Mouse (Mus musculus): ENCODE measurements at regions not wholly inside any gene's neighbourhood (a gene's known extent, or its start where the extent isn't known, plus 50 kb on each side); places are given as distances from the start of the nearest gene placed in this dataset.

GRCm38 (mm10) chr5:15817366-15817765 lies 103.3 kb upstream of the Speer4c start:
- TF ChIP-seq CTCF (IDR thresholded peaks at IDR 0.05; ENCODE audit: low read depth, low read length), result no peak
- no peak for TF ChIP-seq POLR2A (IDR thresholded peaks at IDR 0.05; ENCODE audit: insufficient read depth, low read length)
- no peak for TF ChIP-seq EP300 (IDR thresholded peaks at IDR 0.05; ENCODE audit: insufficient read depth, low read depth, low read length)

Data from ES-Bruce4 (cell line).